ENCODE assay signal across 18 mouse cellular contexts in the genomic region with DNA sequence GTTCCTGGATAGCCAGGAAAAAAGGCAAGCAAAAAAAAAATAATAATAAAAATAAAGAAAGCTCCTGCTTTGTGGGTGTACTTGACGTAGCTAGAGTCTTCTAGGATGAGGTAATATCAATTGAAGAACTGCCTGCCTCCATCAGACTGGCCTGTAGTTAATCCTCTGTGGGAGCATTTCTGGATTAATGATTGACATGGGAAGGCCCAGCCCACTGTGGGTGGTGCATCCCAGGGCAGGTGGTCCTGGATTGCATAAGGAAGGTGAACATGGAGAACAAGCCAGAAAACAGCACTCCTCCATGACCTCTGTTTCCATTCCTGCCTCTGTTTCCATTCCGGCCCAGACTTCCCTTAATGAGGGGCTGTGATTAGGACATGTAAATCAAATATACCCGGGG. TPM values are rescaled to one million over a fixed set of nuclear protein-coding genes. Genes with fewer than 3 reads are reported as not detected.
DNase-seq lines count a peak whose midpoint lies in the region; ATAC-seq lines count a peak whose summit lies in the region.
"Had no signal": no experiment of that assay in that cellular context is flagged by ENCODE, and none has a peak within 500 bp of the region (broad histone marks: within the 10 kb centered on the region; RNA-seq: fewer than 3 reads in every experiment).

No protein-coding gene starts in this region.

- peaks cover 14% of the 10 kb centered on the region for H3K4me1 ChIP-seq in intestine, embryonic 16.5 days (ENCODE audit: control insufficient read depth, insufficient read depth, low read length)
- 0 out of 2 replicates have a peak, but pooled peaks cover 2% of the 10 kb centered on the region for H3K4me1 ChIP-seq in intestine, embryonic 15.5 days (replicated peaks)
- H3K4me1 ChIP-seq in kidney, embryonic 15.5 days, result peaks cover 18% of the 10 kb centered on the region
- peaks cover 72% of the 10 kb centered on the region for H3K4me1 ChIP-seq in liver, embryonic 15.5 days (replicated peaks)
- peaks cover 27% of the 10 kb centered on the region for H3K4me1 ChIP-seq in liver, embryonic 11.5 days (replicated peaks; ENCODE audit: control insufficient read depth, insufficient read depth, low read length)

- ATAC-seq in intestine, embryonic 16.5 days, result peak; percentile 35; the same call in 1 of the 2 replicates
- ATAC-seq in intestine, embryonic 15.5 days, result no peak
- no peak for ATAC-seq in kidney, embryonic 15.5 days (replicated peaks; ENCODE audit: low FRiP score)
- no peak for ATAC-seq in liver, embryonic 15.5 days (ENCODE audit: insufficient read depth)
- no peak for ATAC-seq in liver, embryonic 11.5 days (replicated peaks; ENCODE audit: low FRiP score)
- ATAC-seq: activated CD4-positive, CD25-positive, alpha-beta regulatory T cell, adult 4 months; forebrain, embryonic 15.5 days had no signal

- H3K4me2 ChIP-seq in intestine, embryonic 16.5 days (ENCODE audit: low read depth, low read length), result no peak overlapping the region
- no peak overlapping the region for H3K4me2 ChIP-seq in intestine, embryonic 15.5 days (replicated peaks)
- H3K4me2 ChIP-seq in kidney, embryonic 15.5 days, result no peak overlapping the region
- H3K4me2 ChIP-seq in liver, embryonic 15.5 days, result no peak overlapping the region
- no peak overlapping the region for H3K4me2 ChIP-seq in liver, embryonic 11.5 days
- H3K4me2 ChIP-seq: embryonic facial prominence, embryonic 12.5 days; forebrain, embryonic 15.5 days had no signal

- no peak overlapping the region for H3K27ac ChIP-seq in intestine, embryonic 16.5 days (ENCODE audit: low read length)
- no peak overlapping the region for H3K27ac ChIP-seq in intestine, embryonic 15.5 days
- H3K27ac ChIP-seq in kidney, embryonic 15.5 days, result no peak overlapping the region
- peak overlapping the region; percentile 14; the same call in 1 of the 2 replicates for H3K27ac ChIP-seq in liver, embryonic 15.5 days (replicated peaks)
- no peak overlapping the region for H3K27ac ChIP-seq in liver, embryonic 11.5 days (ENCODE audit: low read depth, low read length)
- H3K27ac ChIP-seq: embryonic facial prominence, embryonic 12.5 days; forebrain, embryonic 15.5 days; heart, embryonic 10.5 days had no signal

- no peaks in the 10 kb centered on the region for H3K9me3 ChIP-seq in intestine, embryonic 16.5 days (ENCODE audit: control insufficient read depth, low read length)
- no peaks in the 10 kb centered on the region for H3K9me3 ChIP-seq in intestine, embryonic 15.5 days
- no peaks in the 10 kb centered on the region for H3K9me3 ChIP-seq in kidney, embryonic 15.5 days (replicated peaks)
- H3K9me3 ChIP-seq in liver, embryonic 15.5 days (replicated peaks), result no peaks in the 10 kb centered on the region
- H3K9me3 ChIP-seq in liver, embryonic 11.5 days (ENCODE audit: control insufficient read depth, low read length), result no peaks in the 10 kb centered on the region
- H3K9me3 ChIP-seq: embryonic facial prominence, embryonic 12.5 days; forebrain, embryonic 15.5 days; heart, embryonic 10.5 days had no signal

- no peak overlapping the region for H3K9ac ChIP-seq in intestine, embryonic 16.5 days (ENCODE audit: low read depth, low read length)
- no peak overlapping the region for H3K9ac ChIP-seq in intestine, embryonic 15.5 days
- no peak overlapping the region for H3K9ac ChIP-seq in kidney, embryonic 15.5 days
- no peak overlapping the region for H3K9ac ChIP-seq in liver, embryonic 15.5 days
- no peak overlapping the region for H3K9ac ChIP-seq in liver, embryonic 11.5 days (ENCODE audit: low read depth, low read length)
- H3K9ac ChIP-seq: embryonic facial prominence, embryonic 12.5 days; forebrain, embryonic 15.5 days had no signal

- H3K36me3 ChIP-seq in intestine, embryonic 16.5 days (ENCODE audit: control insufficient read depth, insufficient read depth, low read length), result no peaks in the 10 kb centered on the region
- no peaks in the 10 kb centered on the region for H3K36me3 ChIP-seq in intestine, embryonic 15.5 days
- H3K36me3 ChIP-seq in kidney, embryonic 15.5 days, result peaks cover 13% of the 10 kb centered on the region; the same call in 1 of the 2 replicates
- H3K36me3 ChIP-seq in liver, embryonic 15.5 days (replicated peaks), result peaks cover 78% of the 10 kb centered on the region
- H3K36me3 ChIP-seq in liver, embryonic 11.5 days (ENCODE audit: control insufficient read depth, insufficient read depth, low read length), result peaks cover 18% of the 10 kb centered on the region
- H3K36me3 ChIP-seq: embryonic facial prominence, embryonic 12.5 days; forebrain, embryonic 15.5 days had no signal

- H3K27me3 ChIP-seq in intestine, embryonic 16.5 days (replicated peaks; ENCODE audit: control insufficient read depth, insufficient read depth, low read length), result no peaks in the 10 kb centered on the region
- no peaks in the 10 kb centered on the region for H3K27me3 ChIP-seq in intestine, embryonic 15.5 days (replicated peaks)
- no peaks in the 10 kb centered on the region for H3K27me3 ChIP-seq in kidney, embryonic 15.5 days
- H3K27me3 ChIP-seq in liver, embryonic 15.5 days, result no peaks in the 10 kb centered on the region
- no peaks in the 10 kb centered on the region for H3K27me3 ChIP-seq in liver, embryonic 11.5 days (replicated peaks; ENCODE audit: control insufficient read depth, insufficient read depth, low read length)
- H3K27me3 ChIP-seq: embryonic facial prominence, embryonic 12.5 days; forebrain, embryonic 15.5 days had no signal

- 72% methylated on average over 3 of the region's 3 CpGs for WGBS in intestine, embryonic 16.5 days
- 69% methylated on average over 3 of the region's 3 CpGs for WGBS in intestine, embryonic 15.5 days
- 80% methylated on average over 3 of the region's 3 CpGs for WGBS in kidney, embryonic 15.5 days
- WGBS in liver, embryonic 15.5 days (ENCODE audit: insufficient replicate concordance), result 79% methylated on average over 3 of the region's 3 CpGs
- WGBS in liver, embryonic 11.5 days, result 84% methylated on average over 3 of the region's 3 CpGs

- peak; percentile 65 for DNase-seq in kidney, adult 8-10 months
- DNase-seq in liver, embryonic 11.5 days (ENCODE audit: low spot score), result no peak
- no peak for DNase-seq in retina, embryonic 14.5 days (ENCODE audit: low spot score)
- DNase-seq: adrenal gland, postnatal 14 days; cerebellum, adult 11-12 months; cerebellum, adult 9-10 months; cerebellum, postnatal 25 days; gastrocnemius, postnatal 36 days; heart, adult 18-20 months; heart, postnatal 10 days had no signal

- no peak overlapping the region for H3K4me3 ChIP-seq in intestine, embryonic 16.5 days (ENCODE audit: low read length)
- no peak overlapping the region for H3K4me3 ChIP-seq in intestine, embryonic 15.5 days (replicated peaks)
- H3K4me3 ChIP-seq in kidney, embryonic 15.5 days (replicated peaks), result no peak overlapping the region
- H3K4me3 ChIP-seq in liver, embryonic 15.5 days (replicated peaks), result no peak overlapping the region
- H3K4me3 ChIP-seq in liver, embryonic 11.5 days (ENCODE audit: low read depth, low read length), result no peak overlapping the region
- H3K4me3 ChIP-seq: embryonic facial prominence, embryonic 12.5 days; forebrain, embryonic 15.5 days; heart, embryonic 10.5 days had no signal

RNA-seq across cellular contexts. Expression of a gene that starts 5.8 kb away (rescaled TPM):
- polyA plus RNA-seq in intestine, embryonic 16.5 days (2015; fragmentation: Nextera tagmentation; extraction: Ambion mirVana), result 18.6 and 19.8 TPM in 2 replicates
- polyA plus RNA-seq in intestine, embryonic 15.5 days (2015; fragmentation: Nextera tagmentation; extraction: Ambion mirVana), result 19.5 and 20.8 TPM in 2 replicates
- 18.9 and 23.1 TPM in 2 replicates for polyA plus RNA-seq in kidney, embryonic 15.5 days (2015; fragmentation: Nextera tagmentation; extraction: Ambion mirVana)
- polyA plus RNA-seq in liver, embryonic 15.5 days (2015; fragmentation: Nextera tagmentation; extraction: Ambion mirVana), result 35.3 and 35.6 TPM in 2 replicates
- 29.3 and 32.4 TPM in 2 replicates for polyA plus RNA-seq in liver, embryonic 11.5 days (2014; fragmentation: Nextera tagmentation; extraction: Ambion mirVana)

RNA-seq across cellular contexts. Expression of a gene that starts 33.2 kb away (rescaled TPM):
- polyA plus RNA-seq in intestine, embryonic 16.5 days (2015; fragmentation: Nextera tagmentation; extraction: Ambion mirVana), result 0.23 and 0.27 TPM in 2 replicates
- 0.13 and 0.18 TPM in 2 replicates for polyA plus RNA-seq in intestine, embryonic 15.5 days (2015; fragmentation: Nextera tagmentation; extraction: Ambion mirVana)
- 0.80 and 0.82 TPM in 2 replicates for polyA plus RNA-seq in kidney, embryonic 15.5 days (2015; fragmentation: Nextera tagmentation; extraction: Ambion mirVana)
- 0.07 TPM in 1 of 2 replicates, not detected in the other for polyA plus RNA-seq in liver, embryonic 15.5 days (2015; fragmentation: Nextera tagmentation; extraction: Ambion mirVana)
- 0.12 and 0.49 TPM in 2 replicates for polyA plus RNA-seq in liver, embryonic 11.5 days (2014; fragmentation: Nextera tagmentation; extraction: Ambion mirVana)
- polyA plus RNA-seq: activated CD4-positive, CD25-positive, alpha-beta regulatory T cell, adult 4 months had no signal

RNA-seq across cellular contexts. Expression of a gene that starts 37.6 kb away (rescaled TPM):
- 6.4 and 8.1 TPM in 2 replicates for polyA plus RNA-seq in intestine, embryonic 16.5 days (2015; fragmentation: Nextera tagmentation; extraction: Ambion mirVana)
- 5.5 and 8.9 TPM in 2 replicates for polyA plus RNA-seq in intestine, embryonic 15.5 days (2015; fragmentation: Nextera tagmentation; extraction: Ambion mirVana)
- polyA plus RNA-seq in kidney, embryonic 15.5 days (2015; fragmentation: Nextera tagmentation; extraction: Ambion mirVana), result 8.2 and 10.5 TPM in 2 replicates
- 3.6 and 4.6 TPM in 2 replicates for polyA plus RNA-seq in liver, embryonic 15.5 days (2015; fragmentation: Nextera tagmentation; extraction: Ambion mirVana)
- polyA plus RNA-seq in liver, embryonic 11.5 days (2014; fragmentation: Nextera tagmentation; extraction: Ambion mirVana), result 7.1 and 11.9 TPM in 2 replicates

RNA-seq across cellular contexts. Expression of a gene that starts 49.8 kb away (rescaled TPM):
- 10.8 and 12.2 TPM in 2 replicates for polyA plus RNA-seq in intestine, embryonic 16.5 days (2015; fragmentation: Nextera tagmentation; extraction: Ambion mirVana)
- polyA plus RNA-seq in intestine, embryonic 15.5 days (2015; fragmentation: Nextera tagmentation; extraction: Ambion mirVana), result 7.4 and 8.0 TPM in 2 replicates
- polyA plus RNA-seq in kidney, embryonic 15.5 days (2015; fragmentation: Nextera tagmentation; extraction: Ambion mirVana), result 10.4 and 13.1 TPM in 2 replicates
- 6.0 and 7.8 TPM in 2 replicates for polyA plus RNA-seq in liver, embryonic 15.5 days (2015; fragmentation: Nextera tagmentation; extraction: Ambion mirVana)
- polyA plus RNA-seq in liver, embryonic 11.5 days (2014; fragmentation: Nextera tagmentation; extraction: Ambion mirVana), result 11.6 and 13.2 TPM in 2 replicates

RNA-seq across cellular contexts. Expression of a gene that starts 49.8 kb away (rescaled TPM):
- polyA plus RNA-seq in intestine, embryonic 16.5 days (2015; fragmentation: Nextera tagmentation; extraction: Ambion mirVana), result 34.5 and 37.8 TPM in 2 replicates
- polyA plus RNA-seq in intestine, embryonic 15.5 days (2015; fragmentation: Nextera tagmentation; extraction: Ambion mirVana), result 34.7 and 36.3 TPM in 2 replicates
- polyA plus RNA-seq in kidney, embryonic 15.5 days (2015; fragmentation: Nextera tagmentation; extraction: Ambion mirVana), result 47.4 and 50.6 TPM in 2 replicates
- 25.7 and 26.4 TPM in 2 replicates for polyA plus RNA-seq in liver, embryonic 15.5 days (2015; fragmentation: Nextera tagmentation; extraction: Ambion mirVana)
- polyA plus RNA-seq in liver, embryonic 11.5 days (2014; fragmentation: Nextera tagmentation; extraction: Ambion mirVana), result 46.6 and 54.5 TPM in 2 replicates

Comparison
In these comparisons a context has a peak if more than half of its experiments do, and no peak if none do; other contexts are left out.
1. DNase-seq: peak in kidney, adult 8-10 months (2 of 2); none in liver, embryonic 11.5 days (single experiment) and retina, embryonic 14.5 days (single experiment).